Mouse (Mus musculus): ENCODE results near the gene Dhx34. TPM values are rescaled to one million over a fixed set of nuclear protein-coding genes. Genes with fewer than 3 reads are reported as not detected.

Gene Dhx34
- total and polyA plus RNA-seq, 3 experiments: 5.8 to 13.6 TPM; not detected in 1

DNA sequence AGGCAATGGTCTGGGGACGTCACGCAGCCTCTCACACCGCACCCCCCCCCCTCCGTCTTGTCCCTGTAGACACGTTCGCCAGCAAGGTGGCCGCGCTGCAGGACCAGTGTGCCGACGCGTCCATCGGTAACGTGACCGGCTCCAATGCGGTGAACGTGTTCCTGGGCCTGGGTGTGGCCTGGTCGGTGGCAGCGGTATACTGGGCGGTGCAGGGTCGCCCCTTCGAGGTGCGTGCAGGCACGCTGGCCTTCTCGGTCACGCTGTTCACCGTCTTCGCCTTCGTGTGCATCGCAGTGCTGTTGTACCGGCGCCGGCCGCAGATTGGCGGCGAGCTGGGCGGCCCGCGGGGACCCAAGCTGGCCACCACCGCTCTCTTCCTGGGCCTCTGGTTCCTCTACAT, 63.1 kb downstream of the Dhx34 start:
- DNase-seq (ENCODE audit: low read depth, low spot score): no peak
- Histone ChIP-seq H3K4me1 (ENCODE audit: control insufficient read depth in 1 of 2, insufficient read depth in 2 of 2, low read length in 2 of 2) (0 out of 4 replicates have a peak, but pooled peaks cover 0 to 4% of the 10 kb centered on the region in 2 experiments), H3K27me3 (ENCODE audit: control insufficient read depth in 1 of 2, insufficient read depth in 2 of 2, low read length in 2 of 2) (no peaks in the 10 kb centered on the region), H3K9me3 (replicated peaks; ENCODE audit: insufficient read depth, low read length) (no peaks in the 10 kb centered on the region), H3K36me3 (ENCODE audit: control insufficient read depth in 1 of 2, insufficient read depth in 2 of 2, low read length in 2 of 2) (no peaks in the 10 kb centered on the region), H3K4me3 (ENCODE audit: control insufficient read depth in 1 of 2, insufficient read depth in 1 of 2, low read depth in 2 of 2, low read length in 2 of 2) (no peak overlapping the region), H3K9ac (ENCODE audit: control insufficient read depth, low read depth, low read length, poor library complexity, severe bottlenecking) (no peak overlapping the region), H3K27ac (ENCODE audit: control insufficient read depth, low read depth, low read length) (no peak overlapping the region), H3K79me2 (ENCODE audit: control insufficient read depth, insufficient read depth, low read length, poor library complexity) (no peaks in the 10 kb centered on the region)
- TF ChIP-seq UBTF (IDR thresholded peaks at IDR 0.05; ENCODE audit: borderline replicate concordance, insufficient read depth, low read depth, low read length): no peak
- TF ChIP-seq MAZ (IDR thresholded peaks at IDR 0.05; ENCODE audit: low read depth, low read length): no peak
- TF ChIP-seq POLR2AphosphoS2 (IDR thresholded peaks at IDR 0.05; ENCODE audit: low read length): no peak
- TF ChIP-seq MAX (IDR thresholded peaks at IDR 0.05; ENCODE audit: low read length): no peak

DNA sequence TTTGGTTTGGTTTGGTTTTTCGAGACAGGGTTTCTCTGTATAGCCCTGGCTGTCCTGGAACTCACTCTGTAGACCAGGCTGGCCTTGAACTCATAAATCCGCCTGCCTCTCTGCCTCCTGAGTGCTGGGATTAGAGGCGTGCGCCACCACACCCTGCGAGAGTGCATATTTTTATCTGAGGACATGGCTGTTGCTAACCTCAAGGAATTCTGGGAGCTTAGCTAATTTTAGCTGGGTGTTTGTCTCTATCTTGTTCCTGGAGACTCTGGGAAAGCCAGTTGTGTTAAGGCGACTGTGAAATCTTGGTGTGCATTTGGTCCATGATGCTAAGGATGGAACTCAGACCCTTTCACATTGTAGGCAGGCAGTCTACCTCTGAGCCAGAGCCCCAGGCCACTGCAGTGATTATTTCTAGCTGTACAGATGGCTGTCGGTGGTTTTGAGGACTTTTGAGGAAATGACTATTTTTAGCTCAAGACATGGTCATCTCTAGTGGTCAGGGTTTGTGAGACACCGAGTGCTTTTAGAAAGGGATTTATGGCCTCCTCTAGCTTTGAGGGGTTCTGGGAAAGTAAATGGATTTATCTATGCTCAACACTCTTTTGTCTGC, 65.6 kb downstream of the Dhx34 start:
- Histone ChIP-seq H3K79me2 (ENCODE audit: control insufficient read depth, insufficient read depth, low read length, poor library complexity) (no peaks in the 10 kb centered on the region), H3K9ac (ENCODE audit: control insufficient read depth, low read depth, low read length, poor library complexity, severe bottlenecking) (no peak overlapping the region), H3K4me3 (ENCODE audit: control insufficient read depth in 1 of 2, insufficient read depth in 1 of 2, low read depth in 2 of 2, low read length in 2 of 2) (no peak overlapping the region), H3K27ac (ENCODE audit: control insufficient read depth, low read depth, low read length) (no peak overlapping the region), H3K27me3 (ENCODE audit: control insufficient read depth in 1 of 2, insufficient read depth in 2 of 2, low read length in 2 of 2) (no peaks in the 10 kb centered on the region), H3K4me1 (ENCODE audit: control insufficient read depth in 1 of 2, insufficient read depth in 2 of 2, low read length in 2 of 2) (0 out of 4 replicates have a peak, but pooled peaks cover 0 to 4% of the 10 kb centered on the region in 2 experiments), H3K9me3 (replicated peaks; ENCODE audit: insufficient read depth, low read length) (no peaks in the 10 kb centered on the region), H3K36me3 (ENCODE audit: control insufficient read depth in 1 of 2, insufficient read depth in 2 of 2, low read length in 2 of 2) (no peaks in the 10 kb centered on the region)
- DNase-seq (ENCODE audit: low read depth, low spot score): no peak
- TF ChIP-seq JUND (IDR thresholded peaks at IDR 0.05; ENCODE audit: low read depth, low read length) (no peak), ZNF384 (IDR thresholded peaks at IDR 0.05; ENCODE audit: low read depth, low read length) (no peak)

- no peak overlapping the region for H3K9ac ChIP-seq (ENCODE audit: control insufficient read depth, low read depth, low read length, poor library complexity, severe bottlenecking)
- H3K4me1 ChIP-seq (ENCODE audit: control insufficient read depth in 1 of 2, insufficient read depth in 2 of 2, low read length in 2 of 2): 0 out of 4 replicates have a peak, but pooled peaks cover 0 to 4% of the 10 kb centered on the region in 2 experiments
- H3K27ac ChIP-seq (ENCODE audit: control insufficient read depth, low read depth, low read length): no peak overlapping the region
- no peaks in the 10 kb centered on the region for H3K36me3 ChIP-seq (ENCODE audit: control insufficient read depth in 1 of 2, insufficient read depth in 2 of 2, low read length in 2 of 2)
- H3K79me2 ChIP-seq (ENCODE audit: control insufficient read depth, insufficient read depth, low read length, poor library complexity): no peaks in the 10 kb centered on the region
- no peaks in the 10 kb centered on the region for H3K27me3 ChIP-seq (ENCODE audit: control insufficient read depth in 1 of 2, insufficient read depth in 2 of 2, low read length in 2 of 2)
- no peak for DNase-seq (ENCODE audit: low read depth, low spot score)
- no peak for TF ChIP-seq SIN3A (IDR thresholded peaks at IDR 0.05; ENCODE audit: low read length)
- peak in 1 of 2 experiments; percentile 29; a peak in 1 of 4 replicates for TF ChIP-seq POLR2A (IDR thresholded peaks at IDR 0.05; ENCODE audit: control insufficient read depth in 1 of 2, insufficient read depth in 1 of 2, low read depth in 1 of 2, low read length in 2 of 2, poor library complexity in 1 of 2)
- no peak for TF ChIP-seq E2F4 (IDR thresholded peaks at IDR 0.05; ENCODE audit: borderline replicate concordance, low read depth, low read length)
- TF ChIP-seq TBP (IDR thresholded peaks at IDR 0.05; ENCODE audit: low read depth, low read length): peak; percentile 63
- no peak for TF ChIP-seq ZKSCAN1 (IDR thresholded peaks at IDR 0.05; ENCODE audit: low read depth, low read length)
- no peak overlapping the region for H3K4me3 ChIP-seq (ENCODE audit: control insufficient read depth in 1 of 2, insufficient read depth in 1 of 2, low read depth in 2 of 2, low read length in 2 of 2)
- H3K9me3 ChIP-seq (replicated peaks; ENCODE audit: insufficient read depth, low read length): no peaks in the 10 kb centered on the region
These were observed 66.5 kb downstream of the Dhx34 start for GRCm38 (mm10) chr7:16155132-16155872.

All from MEL (cell line).